8 mouse cellular contexts compared by ENCODE assay signal in the genomic region with DNA sequence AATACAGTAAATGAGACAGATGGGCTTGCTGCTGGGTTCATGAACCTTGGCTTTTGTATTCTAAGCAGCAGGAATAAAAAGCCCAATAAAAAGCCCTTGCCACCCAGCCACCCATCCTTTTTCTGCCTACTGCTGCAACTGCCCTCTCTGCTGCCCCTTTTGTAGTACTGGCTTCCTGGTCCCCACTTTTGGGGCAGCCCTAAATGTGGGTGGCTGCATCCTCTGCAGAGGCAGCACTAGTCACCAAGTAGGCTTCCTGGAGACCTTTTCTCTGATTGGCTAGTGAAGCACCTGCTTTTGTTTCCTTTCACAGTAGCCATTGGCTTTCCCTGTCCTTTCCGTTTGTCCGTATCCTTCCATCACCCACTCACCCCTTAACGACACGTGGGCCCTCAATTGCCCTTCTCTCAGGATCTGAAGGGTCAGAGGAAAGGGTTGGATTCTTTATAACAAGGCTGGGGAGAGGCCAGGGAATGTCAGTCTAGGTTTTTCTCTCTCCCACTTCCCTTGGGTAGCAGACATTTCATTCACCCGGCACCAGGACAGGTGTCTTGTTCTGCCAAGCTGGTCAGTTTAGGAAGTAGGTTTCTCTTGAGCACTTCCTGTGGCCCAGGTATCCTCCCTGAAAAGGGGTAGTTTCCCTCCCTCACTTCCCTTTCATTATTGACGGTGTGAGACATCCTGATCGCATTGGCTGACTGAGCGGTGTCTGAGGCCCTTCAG. TPM values are rescaled to one million over a fixed set of nuclear protein-coding genes. Genes with fewer than 3 reads are reported as not detected.
DNase-seq lines count a peak whose midpoint lies in the region; ATAC-seq and TF ChIP-seq lines count a peak whose summit lies in the region.

No protein-coding gene starts in this region.

- no peak for TF ChIP-seq CTCF in liver, adult 2 months (IDR thresholded peaks at IDR 0.05; ENCODE audit: low read depth, low read length)
- TF ChIP-seq CTCF in bone marrow, adult 2 months (IDR thresholded peaks at IDR 0.05; ENCODE audit: control insufficient read depth, insufficient read depth, low read length), result no peak
- no peak for TF ChIP-seq CTCF in liver, postnatal 0 days (IDR thresholded peaks at IDR 0.05; ENCODE audit: low read depth)

- H3K36me3 ChIP-seq in liver, adult 2 months (ENCODE audit: control insufficient read depth, insufficient read depth, low read length), result peaks cover 27% of the 10 kb centered on the region
- H3K36me3 ChIP-seq in heart, embryonic 16.5 days (ENCODE audit: control insufficient read depth, insufficient read depth), result peaks cover 28% of the 10 kb centered on the region
- peaks cover 31% of the 10 kb centered on the region for H3K36me3 ChIP-seq in liver, postnatal 0 days (replicated peaks; ENCODE audit: insufficient read depth, low read length)

- H3K9me3 ChIP-seq in heart, embryonic 16.5 days (replicated peaks; ENCODE audit: control insufficient read depth, low read length), result no peaks in the 10 kb centered on the region
- H3K9me3 ChIP-seq in liver, postnatal 0 days (ENCODE audit: low read length), result no peaks in the 10 kb centered on the region

- no peaks in the 10 kb centered on the region for H3K27me3 ChIP-seq in liver, adult 2 months (ENCODE audit: control insufficient read depth, insufficient read depth, low read length)
- no peaks in the 10 kb centered on the region for H3K27me3 ChIP-seq in heart, embryonic 16.5 days (ENCODE audit: control insufficient read depth, insufficient read depth, low read length)
- no peaks in the 10 kb centered on the region for H3K27me3 ChIP-seq in liver, postnatal 0 days (ENCODE audit: insufficient read depth, low read length)

- TF ChIP-seq POLR2A in liver, adult 2 months (IDR thresholded peaks at IDR 0.05; ENCODE audit: extremely low read depth, insufficient read depth, low read length), result no peak
- TF ChIP-seq POLR2A in bone marrow, adult 2 months (IDR thresholded peaks at IDR 0.05; ENCODE audit: borderline replicate concordance, control insufficient read depth, low read depth, low read length), result no peak

- peak overlapping the region; percentile 67 for H3K9ac ChIP-seq in liver, adult 2 months (ENCODE audit: low read depth, low read length)
- H3K9ac ChIP-seq in heart, embryonic 16.5 days (ENCODE audit: low read length), result peak overlapping the region; percentile 83
- peak overlapping the region; percentile 93 for H3K9ac ChIP-seq in liver, postnatal 0 days (replicated peaks)

- no peak for ATAC-seq in heart, embryonic 16.5 days (replicated peaks; ENCODE audit: extremely low read depth, insufficient read depth, low FRiP score)
- no peak for ATAC-seq in liver, postnatal 0 days
- no peak for ATAC-seq in granulocyte monocyte progenitor cell, adult 5-6 weeks (replicated peaks; ENCODE audit: poor library complexity, severe bottlenecking)

- H3K79me2 ChIP-seq in liver, adult 2 months (ENCODE audit: control insufficient read depth, insufficient read depth, low read length), result peaks cover 13% of the 10 kb centered on the region; the same call in 1 of the 2 replicates

- H3K4me3 ChIP-seq in liver, adult 2 months (ENCODE audit: insufficient read depth, low read depth, low read length), result peak overlapping the region; percentile 8; the same call in 1 of the 2 replicates
- peak overlapping the region; percentile 6 for H3K4me3 ChIP-seq in bone marrow, adult 2 months (replicated peaks; ENCODE audit: control insufficient read depth, low read depth, low read length)
- peak overlapping the region; percentile 76 for H3K4me3 ChIP-seq in heart, embryonic 16.5 days (ENCODE audit: low read length)
- peak overlapping the region; percentile 81 for H3K4me3 ChIP-seq in liver, postnatal 0 days (ENCODE audit: low read depth, low read length)

- TF ChIP-seq EP300 in liver, postnatal 0 days (IDR thresholded peaks at IDR 0.05; ENCODE audit: low read depth), result no peak

- H3K4me1 ChIP-seq in liver, adult 2 months (ENCODE audit: control insufficient read depth, insufficient read depth, low read length), result peaks cover 12% of the 10 kb centered on the region
- peaks cover 13% of the 10 kb centered on the region; the same call in 1 of the 2 replicates for H3K4me1 ChIP-seq in bone marrow, adult 2 months (ENCODE audit: control insufficient read depth, insufficient read depth, low read length)
- H3K4me1 ChIP-seq in heart, embryonic 16.5 days (ENCODE audit: control insufficient read depth, insufficient read depth, low read length), result peaks cover 38% of the 10 kb centered on the region
- H3K4me1 ChIP-seq in liver, postnatal 0 days (ENCODE audit: insufficient read depth), result peaks cover 38% of the 10 kb centered on the region

- H3K4me2 ChIP-seq in heart, embryonic 16.5 days (ENCODE audit: low read depth, low read length), result peak overlapping the region; percentile 98
- peak overlapping the region; percentile 94 for H3K4me2 ChIP-seq in liver, postnatal 0 days (ENCODE audit: low read depth, low read length)

- DNase-seq in liver, adult 2 months (ENCODE audit: extremely low read depth, low read depth, low spot score), result peak; percentile 12
- DNase-seq in liver, result no peak
- no peak for DNase-seq in liver, postnatal 0 days
- DNase-seq in layer of hippocampus, postnatal 36 days, result no peak
- DNase-seq in layer of hippocampus, adult 9-11 months, result no peak

- 6% methylated on average over 8 of the region's 8 CpGs for WGBS in liver, adult 2 months
- 17% methylated on average over 8 of the region's 8 CpGs for WGBS in bone marrow, adult 2 months
- 21% methylated on average over 8 of the region's 8 CpGs for WGBS in heart, embryonic 16.5 days
- 27% methylated on average over 8 of the region's 8 CpGs for WGBS in liver, postnatal 0 days (ENCODE audit: insufficient replicate concordance)

- H3K27ac ChIP-seq in liver, adult 2 months (replicated peaks; ENCODE audit: insufficient read depth, low read depth, low read length), result peak overlapping the region; percentile 92
- peak overlapping the region; percentile 92 for H3K27ac ChIP-seq in bone marrow, adult 2 months (ENCODE audit: control insufficient read depth, insufficient read depth, low read depth, low read length, poor library complexity)
- H3K27ac ChIP-seq in heart, embryonic 16.5 days (ENCODE audit: low read length), result peak overlapping the region; percentile 99
- peak overlapping the region; percentile 100 for H3K27ac ChIP-seq in liver, postnatal 0 days (ENCODE audit: low read depth)

RNA-seq across cellular contexts. Expression of gene Per1, which starts 3.2 kb away (rescaled TPM):
- 8.0 and 9.0 TPM in 2 replicates for total RNA-seq in liver, adult 2 months (2014; rRNA removed)
- polyA plus RNA-seq in liver, adult 2 months (2012; rRNA removed), result 4.6 and 6.9 TPM in 2 replicates
- 28.8 and 46.2 TPM in 2 replicates for polyA plus RNA-seq in bone marrow, adult 2 months (2011; ENCODE audit: insufficient read depth, insufficient read length, low replicate concordance, missing spikeins)
- polyA plus RNA-seq in heart, embryonic 16.5 days (2015; fragmentation: Nextera tagmentation; extraction: Ambion mirVana), result 19.6 and 21.9 TPM in 2 replicates
- 3.0 and 8.2 TPM in 2 replicates for polyA plus RNA-seq in liver, postnatal 0 days (2015; fragmentation: Nextera tagmentation; extraction: Ambion mirVana)
- total RNA-seq in granulocyte monocyte progenitor cell, adult 5-6 weeks (2014; fragmentation: Nextera tagmentation), result 10.3 and 11.7 TPM in 2 replicates
- 9.4 and 9.8 TPM in 2 replicates for total RNA-seq in granulocyte monocyte progenitor cell, adult 5-6 weeks (2017)
- 10 to 100 TPM; 78.2 to 92.8 TPM for total RNA-seq in layer of hippocampus, postnatal 36 days (2021)

RNA-seq across cellular contexts. Expression of gene Vamp2, which starts 9.9 kb away (rescaled TPM):
- total RNA-seq in liver, adult 2 months (2014; rRNA removed), result 5.2 and 6.4 TPM in 2 replicates
- 21.7 and 36.9 TPM in 2 replicates for polyA plus RNA-seq in liver, adult 2 months (2012; rRNA removed)
- 50.5 and 55.9 TPM in 2 replicates for polyA plus RNA-seq in bone marrow, adult 2 months (2011; ENCODE audit: insufficient read depth, insufficient read length, low replicate concordance, missing spikeins)
- polyA plus RNA-seq in heart, embryonic 16.5 days (2015; fragmentation: Nextera tagmentation; extraction: Ambion mirVana), result 84.1 and 91.1 TPM in 2 replicates
- 13.6 and 14.2 TPM in 2 replicates for polyA plus RNA-seq in liver, postnatal 0 days (2015; fragmentation: Nextera tagmentation; extraction: Ambion mirVana)
- total RNA-seq in granulocyte monocyte progenitor cell, adult 5-6 weeks (2014; fragmentation: Nextera tagmentation), result 59.2 and 63.1 TPM in 2 replicates
- total RNA-seq in granulocyte monocyte progenitor cell, adult 5-6 weeks (2017), result 7.2 and 8.6 TPM in 2 replicates
- 100 to 1,000 TPM; 962 to 984 TPM for total RNA-seq in layer of hippocampus, postnatal 36 days (2021)

RNA-seq across cellular contexts. Expression of gene Hes7, which starts 22.0 kb away (rescaled TPM):
- total RNA-seq in liver, adult 2 months (2014; rRNA removed), result not detected in 2 replicates
- 0.05 TPM in 1 of 2 replicates, not detected in the other for polyA plus RNA-seq in liver, adult 2 months (2012; rRNA removed)
- polyA plus RNA-seq in bone marrow, adult 2 months (2011; ENCODE audit: insufficient read depth, insufficient read length, low replicate concordance, missing spikeins), result 1.1 TPM in 1 of 2 replicates, not detected in the other
- 0.50 TPM in 2 replicates for polyA plus RNA-seq in heart, embryonic 16.5 days (2015; fragmentation: Nextera tagmentation; extraction: Ambion mirVana)
- 0.07 and 0.15 TPM in 2 replicates for polyA plus RNA-seq in liver, postnatal 0 days (2015; fragmentation: Nextera tagmentation; extraction: Ambion mirVana)
- not detected in 2 replicates for total RNA-seq in granulocyte monocyte progenitor cell, adult 5-6 weeks (2014; fragmentation: Nextera tagmentation)
- not detected in 2 replicates for total RNA-seq in granulocyte monocyte progenitor cell, adult 5-6 weeks (2017)
- 1 to 10 TPM in 1 of 2 experiments, under 1 TPM in 1; 0.68 to 1.1 TPM for total RNA-seq in layer of hippocampus, postnatal 36 days (2021)

RNA-seq across cellular contexts. Expression of gene 9130213A22Rik, which starts 24.2 kb away (rescaled TPM):
- total RNA-seq in liver, adult 2 months (2014; rRNA removed), result 0.13 TPM in 1 of 2 replicates, not detected in the other
- 0.05 and 0.10 TPM in 2 replicates for polyA plus RNA-seq in liver, adult 2 months (2012; rRNA removed)
- polyA plus RNA-seq in bone marrow, adult 2 months (2011; ENCODE audit: insufficient read depth, insufficient read length, low replicate concordance, missing spikeins), result not detected in 2 replicates
- polyA plus RNA-seq in heart, embryonic 16.5 days (2015; fragmentation: Nextera tagmentation; extraction: Ambion mirVana), result 0.41 and 0.72 TPM in 2 replicates
- polyA plus RNA-seq in liver, postnatal 0 days (2015; fragmentation: Nextera tagmentation; extraction: Ambion mirVana), result 0.06 and 0.07 TPM in 2 replicates
- 0.17 TPM in 1 of 2 replicates, not detected in the other for total RNA-seq in granulocyte monocyte progenitor cell, adult 5-6 weeks (2014; fragmentation: Nextera tagmentation)
- total RNA-seq in granulocyte monocyte progenitor cell, adult 5-6 weeks (2017), result not detected in 2 replicates
- total RNA-seq in layer of hippocampus, postnatal 36 days (2021), result 1 to 10 TPM in 1 of 2 experiments, under 1 TPM in 1; 0.96 to 1.2 TPM

RNA-seq across cellular contexts. Expression of gene Aloxe3, which starts 27.5 kb away (rescaled TPM):
- not detected in 2 replicates for total RNA-seq in liver, adult 2 months (2014; rRNA removed)
- polyA plus RNA-seq in liver, adult 2 months (2012; rRNA removed), result 0.09 TPM in 1 of 2 replicates, not detected in the other
- 0.82 TPM in 1 of 2 replicates, not detected in the other for polyA plus RNA-seq in bone marrow, adult 2 months (2011; ENCODE audit: insufficient read depth, insufficient read length, low replicate concordance, missing spikeins)
- 0.08 and 0.26 TPM in 2 replicates for polyA plus RNA-seq in heart, embryonic 16.5 days (2015; fragmentation: Nextera tagmentation; extraction: Ambion mirVana)
- polyA plus RNA-seq in liver, postnatal 0 days (2015; fragmentation: Nextera tagmentation; extraction: Ambion mirVana), result 0.14 and 0.18 TPM in 2 replicates
- total RNA-seq in granulocyte monocyte progenitor cell, adult 5-6 weeks (2014; fragmentation: Nextera tagmentation), result not detected in 2 replicates
- not detected in 2 replicates for total RNA-seq in granulocyte monocyte progenitor cell, adult 5-6 weeks (2017)
- 1 to 10 TPM; 6.6 to 6.9 TPM for total RNA-seq in layer of hippocampus, postnatal 36 days (2021)

Comparison
In these comparisons a context has a peak if more than half of its experiments do, and no peak if none do; other contexts are left out.
1. H3K4me3 ChIP-seq: peak in every context shown above with its lines; median percentile 81 in liver, postnatal 0 days; 76 in heart, embryonic 16.5 days; 8 in liver, adult 2 months; 6 in bone marrow, adult 2 months.